Mouse (Mus musculus): Measurements from ENCODE around the gene Camk2d.

Camk2d gene

DNA sequence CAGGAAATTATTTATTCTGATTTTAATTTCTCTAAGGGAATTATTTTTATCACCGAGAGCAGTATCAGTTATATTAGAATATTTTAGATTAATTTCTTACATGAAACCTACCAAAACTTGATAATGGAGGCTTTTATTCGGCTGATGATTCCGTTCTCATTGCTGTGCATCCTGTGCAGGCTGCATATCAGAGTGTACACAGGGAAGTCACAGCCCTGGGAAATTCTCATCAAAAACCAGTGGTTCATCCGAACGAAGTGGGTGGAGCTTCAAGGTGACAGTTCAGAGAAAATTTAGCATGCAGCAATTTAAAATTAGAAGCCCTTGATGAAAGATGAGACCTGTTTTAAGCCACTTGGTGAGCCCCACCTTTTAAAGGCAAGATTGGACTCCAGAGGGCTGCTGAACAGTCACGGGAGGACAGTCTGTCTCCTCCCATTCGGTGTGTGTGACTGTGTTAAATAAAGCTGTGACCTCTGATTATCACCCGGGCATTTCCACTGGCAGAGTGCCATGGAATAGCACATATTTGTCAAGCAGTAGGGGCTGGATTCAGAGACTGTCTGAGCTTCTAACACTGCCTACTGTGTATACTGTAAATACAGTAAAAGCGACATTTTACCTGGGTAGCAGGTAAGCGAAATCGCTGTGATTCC, 150.2 kb downstream of the Camk2d start:
- peak; percentile 11 for DNase-seq (ENCODE audit: low spot score)

DNA sequence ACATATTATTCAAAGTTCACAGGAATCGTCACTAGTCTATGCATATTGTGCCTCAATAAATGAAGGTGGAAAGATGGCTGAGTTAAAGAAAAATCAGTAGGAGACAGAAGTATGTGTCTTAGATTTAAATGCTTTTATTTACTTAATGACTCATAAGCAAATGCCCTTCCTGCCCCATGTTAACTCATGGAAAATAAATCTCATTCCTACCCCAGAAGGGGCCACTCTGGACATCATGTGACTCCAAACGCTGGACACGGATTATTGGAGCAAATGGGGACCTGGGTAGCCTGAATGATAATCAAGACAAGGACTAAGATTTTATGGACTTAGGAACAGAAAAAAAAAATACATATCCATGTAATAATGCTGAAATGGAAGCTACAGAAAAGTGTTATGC, 151.5 kb downstream of the Camk2d start:
- no peak for DNase-seq (ENCODE audit: low spot score)

DNA sequence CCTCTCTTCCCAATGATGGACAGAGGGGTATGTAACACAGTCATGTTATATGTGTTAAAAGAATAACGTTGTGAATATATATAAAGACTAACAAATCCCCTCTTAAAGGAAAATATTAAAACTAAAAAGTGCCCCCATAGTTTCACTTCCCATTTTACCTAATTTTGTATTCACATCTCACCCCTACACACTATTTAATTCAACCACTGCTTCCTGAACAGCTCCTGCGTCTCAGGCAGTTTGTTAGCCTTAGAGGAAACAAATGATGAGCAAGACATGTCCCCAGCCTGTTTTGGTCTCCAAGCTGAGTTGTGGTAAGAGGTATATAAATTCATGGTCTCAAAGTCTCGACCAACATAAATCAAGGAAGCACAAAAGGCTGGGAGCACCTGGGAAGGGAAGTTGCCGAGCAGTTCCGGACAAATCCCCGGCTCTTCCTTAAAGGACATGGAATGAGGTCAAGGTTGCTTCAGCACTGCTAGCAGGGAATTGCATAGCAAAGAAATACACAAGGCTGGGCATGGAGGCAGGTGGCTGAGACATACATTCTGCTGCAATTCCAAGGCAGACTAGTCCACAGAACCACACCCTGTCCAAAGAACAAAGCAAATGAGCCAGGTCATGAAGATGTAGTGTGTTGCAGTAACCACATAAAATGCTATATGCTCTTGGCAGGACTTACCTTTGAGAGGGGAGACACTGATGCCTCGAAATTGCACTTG, 155.4 kb downstream of the Camk2d start:
- DNase-seq (ENCODE audit: low spot score) = no peak

DNA sequence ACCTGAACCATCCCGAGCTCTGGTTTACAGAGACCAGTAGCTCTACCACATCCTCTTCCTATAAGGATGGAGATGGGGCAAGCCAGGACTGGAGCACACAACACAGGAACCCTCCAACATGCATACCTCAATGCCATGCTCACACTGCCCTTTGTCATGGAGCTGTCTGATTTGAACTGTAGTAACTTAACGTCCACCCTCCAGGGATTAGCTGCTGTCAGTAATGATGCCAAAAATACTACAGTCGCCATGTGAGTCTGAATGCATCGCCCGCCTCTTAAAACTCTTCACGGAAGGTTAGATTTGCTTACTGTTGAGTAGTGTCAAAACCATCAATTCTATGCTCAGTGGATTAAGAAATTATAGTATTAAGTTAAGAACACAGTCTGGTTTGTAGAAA, 156.9 kb downstream of the Camk2d start:
- DNase-seq (ENCODE audit: low spot score) = no peak

DNA sequence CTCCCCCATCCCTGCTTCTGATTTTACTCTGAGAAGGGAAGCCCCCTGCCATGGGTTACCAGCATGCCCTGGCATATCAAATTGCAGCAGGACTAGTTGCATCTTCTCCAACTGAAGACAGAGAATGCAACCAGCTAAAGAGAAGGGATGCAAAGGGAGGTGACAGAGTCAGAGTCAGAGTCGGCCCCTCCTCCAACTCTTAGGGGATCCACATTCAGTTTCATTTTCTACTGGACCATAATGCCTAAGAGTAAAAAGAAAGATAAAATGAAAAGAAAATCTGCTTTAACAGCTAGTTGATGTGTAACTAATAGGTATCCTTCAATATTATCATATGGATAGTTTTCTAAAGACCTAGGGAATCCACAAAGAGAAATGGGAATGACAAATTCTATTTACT, 162.3 kb downstream of the Camk2d start:
- no peak for DNase-seq (ENCODE audit: low spot score)

DNA sequence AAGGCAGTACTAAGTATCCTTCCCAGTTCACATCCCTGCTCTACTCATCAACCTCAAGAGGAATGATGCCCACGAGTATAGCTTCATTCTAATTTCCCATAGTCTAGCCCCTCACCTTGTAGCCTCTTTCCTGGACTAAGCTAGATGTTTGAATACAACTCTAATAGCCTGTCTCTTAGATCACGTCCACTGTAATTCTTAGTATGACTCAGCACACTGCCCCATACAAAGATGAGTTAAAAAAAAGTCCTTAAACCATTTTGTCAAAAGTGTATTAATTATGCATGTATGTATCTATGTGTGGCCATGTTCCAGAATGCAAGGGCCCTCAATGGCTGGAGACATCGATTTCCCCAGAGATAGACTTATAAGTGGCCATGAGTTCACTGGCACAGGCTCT, 164.5 kb downstream of the Camk2d start:
- DNase-seq (ENCODE audit: low spot score) = no peak

DNA sequence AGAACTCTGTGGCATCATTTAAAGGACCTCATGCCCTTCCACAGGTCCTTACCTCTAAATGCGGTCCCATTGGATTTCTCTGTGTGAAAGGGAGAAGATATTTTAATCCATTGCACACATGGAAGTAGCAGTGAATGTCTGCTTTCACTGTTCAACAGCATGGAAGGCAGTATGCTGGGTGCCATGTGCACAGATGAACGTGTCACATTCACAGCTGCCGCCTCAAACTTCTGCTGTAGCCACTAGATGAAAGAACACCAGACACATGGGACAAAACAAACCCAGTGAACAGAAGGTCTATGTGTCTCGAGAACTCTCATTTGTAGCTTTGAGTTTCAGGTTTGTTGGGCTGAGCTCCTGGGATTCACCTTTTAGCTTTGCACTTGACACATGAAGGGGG, 168.6 kb downstream of the Camk2d start:
- DNase-seq (ENCODE audit: low spot score) = no peak

DNA sequence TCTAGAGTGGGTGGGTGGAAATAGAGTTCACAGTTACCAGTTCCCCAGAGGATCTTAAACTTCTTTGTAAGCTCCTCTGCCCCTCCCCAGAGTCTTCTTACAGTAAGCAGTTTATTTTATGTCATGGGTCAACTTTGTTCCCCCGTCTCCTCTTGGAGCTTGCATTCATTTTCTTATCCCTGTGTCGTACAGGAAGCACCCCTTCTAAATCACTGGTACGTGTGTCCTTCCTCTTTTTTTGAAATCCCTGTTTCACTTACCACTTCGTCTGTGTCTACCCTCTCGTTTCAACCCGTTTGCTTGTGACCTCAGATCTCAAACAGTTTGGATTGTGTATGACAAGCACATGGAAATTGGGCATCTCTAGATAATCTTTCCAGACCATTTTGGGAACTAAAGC, 174.0 kb downstream of the Camk2d start:
- DNase-seq (ENCODE audit: low spot score) = no peak

DNA sequence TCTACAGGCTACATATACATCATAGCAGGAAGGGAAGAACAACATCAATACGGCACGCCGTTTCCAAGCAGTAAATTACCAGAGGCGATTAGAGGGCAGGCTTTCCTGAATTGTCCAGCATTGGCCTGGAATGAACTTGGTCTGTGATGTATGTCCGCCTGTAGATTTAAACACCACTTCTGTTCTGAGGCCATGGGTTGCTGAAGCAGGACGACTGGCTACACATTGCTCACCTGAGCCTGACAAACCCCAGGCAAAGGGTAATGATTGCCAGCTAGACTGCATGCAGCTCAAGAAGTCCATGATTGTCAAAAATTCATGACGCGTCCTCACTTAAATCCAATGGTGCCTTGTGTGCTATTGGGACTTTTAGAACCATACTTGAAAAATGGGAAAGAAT, 174.9 kb downstream of the Camk2d start:
- no peak for DNase-seq (ENCODE audit: low spot score)

DNA sequence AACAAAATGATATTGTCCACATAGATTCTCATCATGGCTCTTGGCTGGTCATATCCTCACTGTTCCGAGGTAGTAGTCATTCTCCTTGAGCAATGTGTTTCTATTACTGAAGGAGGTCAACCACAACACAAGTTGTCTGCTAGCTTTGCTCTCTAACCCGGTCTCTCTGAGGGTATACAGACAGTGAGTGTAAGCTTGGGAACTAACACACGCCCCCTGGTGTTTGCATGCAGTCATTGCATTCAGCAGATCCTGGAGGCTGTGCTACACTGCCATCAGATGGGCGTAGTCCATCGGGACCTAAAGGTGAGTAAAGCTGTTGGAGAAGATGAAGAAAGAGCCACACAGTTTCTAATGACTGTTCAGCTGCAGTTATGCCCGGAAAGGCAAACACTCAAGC, 175.4 kb downstream of the Camk2d start:
- peak; percentile 79 for DNase-seq (ENCODE audit: low spot score)

DNA sequence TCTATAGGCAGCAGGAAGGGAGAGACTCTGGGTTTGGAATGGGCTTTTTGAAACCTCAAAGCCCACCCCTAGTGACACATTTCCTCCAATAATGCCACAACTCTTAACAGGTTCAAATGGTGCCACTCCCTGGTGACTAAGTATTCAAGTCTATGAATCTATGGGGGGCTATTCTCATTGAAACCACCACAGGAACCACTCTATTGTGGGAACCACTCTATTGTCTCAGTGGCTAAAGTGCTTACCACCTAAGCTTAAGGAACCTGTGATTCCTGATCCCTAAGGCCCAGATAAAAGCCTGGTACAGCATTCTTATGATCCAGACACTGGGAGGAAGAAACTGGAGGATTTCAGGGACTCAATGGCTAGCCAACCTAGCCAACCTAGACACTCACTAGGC, 179.9 kb downstream of the Camk2d start:
- no peak for DNase-seq (ENCODE audit: low spot score)

DNA sequence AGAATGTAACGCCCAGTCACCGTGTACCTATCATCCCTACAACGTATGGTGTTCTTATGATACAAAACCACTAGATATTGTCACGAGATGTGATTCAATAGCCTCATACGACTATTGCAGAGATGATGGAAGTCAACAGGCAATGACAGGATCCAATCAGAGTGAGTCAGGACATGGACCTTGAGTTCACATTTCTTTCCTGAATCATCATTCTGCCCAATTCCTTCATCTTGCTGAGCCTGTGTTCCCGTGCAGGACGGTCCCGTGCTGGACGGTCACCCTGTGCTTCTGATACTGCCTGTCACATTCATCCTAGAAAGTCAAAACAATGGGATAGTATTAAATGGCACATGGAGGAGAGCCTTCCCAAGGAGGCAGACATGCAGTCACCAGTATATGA, 181.0 kb downstream of the Camk2d start:
- no peak for DNase-seq (ENCODE audit: low spot score)

DNA sequence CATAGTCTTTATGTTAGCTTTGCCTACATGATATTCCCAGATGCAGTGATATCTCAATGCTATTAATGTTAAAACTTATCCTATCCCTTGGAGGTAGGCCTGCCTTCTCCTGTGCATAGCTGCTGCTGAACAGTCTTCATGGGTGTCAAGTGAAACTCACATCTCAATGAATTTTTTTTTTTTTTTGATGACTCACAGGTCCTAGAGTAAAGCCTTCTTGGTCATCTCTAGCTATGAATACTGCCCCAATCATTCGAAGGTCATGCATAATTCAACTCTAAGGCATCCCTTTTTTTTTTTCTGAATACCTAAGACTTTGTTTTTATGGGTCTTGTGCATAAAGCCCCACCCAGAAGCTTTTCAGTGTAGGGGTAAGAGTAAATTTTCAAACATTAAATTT, 181.8 kb downstream of the Camk2d start:
- no peak for DNase-seq (ENCODE audit: low spot score)

DNA sequence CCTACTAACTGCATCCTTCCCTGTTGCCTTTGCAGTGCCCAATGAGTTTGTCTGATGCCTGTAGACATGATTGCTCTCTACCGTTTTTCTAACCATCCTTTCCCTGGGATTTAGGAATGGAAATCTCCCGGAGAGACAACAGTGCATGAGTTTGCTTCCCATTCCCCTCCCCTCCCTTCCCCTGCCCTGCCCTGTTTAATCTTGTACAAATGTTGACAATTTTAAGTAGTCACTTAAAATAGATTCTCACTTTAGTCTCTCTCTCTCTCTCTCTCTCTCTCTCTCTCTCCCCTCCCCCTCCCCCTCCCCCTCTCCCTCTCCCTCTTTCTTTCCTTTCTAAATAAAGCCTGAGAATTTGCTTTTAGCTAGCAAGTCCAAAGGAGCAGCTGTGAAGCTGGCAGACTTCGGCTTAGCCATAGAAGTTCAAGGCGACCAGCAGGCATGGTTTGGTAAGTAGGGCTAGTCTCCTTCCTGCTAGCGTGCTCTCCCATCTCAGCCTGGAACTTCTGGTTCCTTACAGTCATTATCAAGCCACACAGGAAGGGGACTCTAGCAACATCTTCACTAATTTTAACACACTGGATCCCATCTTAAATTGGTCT, 184.0 kb downstream of the Camk2d start:
- no peak for DNase-seq (ENCODE audit: low spot score)

DNA sequence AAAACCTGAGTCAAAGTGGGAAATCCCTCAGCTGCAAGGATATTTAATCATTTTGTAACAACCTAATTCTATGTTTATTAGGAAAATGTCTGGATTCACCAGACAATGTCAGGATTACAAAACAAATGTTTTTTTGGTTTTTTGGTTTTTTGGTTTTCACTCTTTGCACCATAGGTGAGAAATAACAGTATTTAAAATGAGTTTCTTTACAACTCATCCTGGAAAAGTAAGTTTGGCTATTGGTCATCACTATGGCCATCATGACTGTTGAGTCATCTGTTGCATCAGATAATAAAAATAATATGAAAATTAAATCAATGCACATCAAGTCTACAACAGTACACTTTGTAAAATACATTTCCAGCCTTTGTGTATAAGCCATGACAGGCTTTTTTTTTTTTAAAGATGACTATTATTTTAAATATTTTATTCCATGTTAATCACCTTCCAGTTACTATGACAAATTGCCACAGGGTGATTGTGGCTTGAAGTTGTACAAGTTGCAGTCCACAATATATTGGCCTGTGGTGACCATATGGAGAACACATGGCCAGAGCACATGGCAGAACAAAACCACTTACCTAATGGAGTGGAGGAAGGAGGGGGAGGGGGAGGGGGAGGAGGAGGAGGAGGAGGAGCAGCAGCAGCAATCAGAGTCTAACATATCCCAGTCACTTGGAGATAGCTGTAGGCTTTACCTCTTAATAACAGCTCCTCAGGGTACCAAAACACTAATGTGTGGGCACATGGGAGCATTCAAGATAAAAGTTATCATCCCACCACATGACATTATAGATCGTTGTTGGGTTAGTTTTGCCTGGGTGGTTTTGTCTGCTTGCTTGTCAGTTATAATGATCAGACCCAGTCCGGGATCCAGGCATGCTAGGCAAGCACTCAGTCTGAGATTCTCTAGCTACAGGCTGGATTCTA, 197.2 kb downstream of the Camk2d start:
- DNase-seq (ENCODE audit: low spot score) = no peak

DNA sequence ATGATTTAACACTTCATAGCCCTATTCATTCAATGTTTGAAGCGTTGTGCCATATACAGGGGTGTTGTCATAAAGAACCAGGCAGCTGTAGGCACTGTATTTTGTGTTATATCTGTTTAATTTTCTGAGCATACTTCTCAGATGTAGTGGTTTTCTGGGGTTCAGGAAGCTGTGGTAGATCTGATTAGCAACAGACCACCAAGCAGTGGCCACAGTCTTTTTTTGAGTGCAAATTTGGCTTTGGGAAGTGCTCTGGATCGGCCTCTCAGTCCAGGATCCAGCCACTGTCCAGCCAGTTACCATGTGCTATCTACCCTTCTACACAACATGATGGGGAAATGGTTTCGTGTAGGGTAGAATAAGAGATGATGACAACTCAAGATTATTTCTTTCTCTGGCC, 199.8 kb downstream of the Camk2d start:
- DNase-seq (ENCODE audit: low spot score) = no peak

DNA sequence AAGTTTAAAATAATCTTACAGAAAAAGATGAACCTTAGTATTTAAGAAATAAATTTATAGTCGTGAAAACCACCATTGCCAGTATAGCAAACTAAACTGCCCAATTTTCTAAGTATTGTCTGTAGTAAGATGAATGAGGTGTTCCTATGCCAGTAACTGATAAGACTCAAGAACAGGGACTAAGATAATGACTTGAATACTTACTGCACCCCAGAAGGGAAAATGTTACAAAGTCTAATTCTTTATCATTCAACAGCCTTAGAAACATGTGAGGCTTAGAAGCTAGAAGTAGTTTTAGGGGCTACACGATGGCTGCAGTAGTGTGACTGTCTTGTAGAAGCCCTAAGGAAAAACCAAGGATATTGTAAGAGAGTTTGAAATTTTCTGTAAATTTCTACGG, 200.9 kb downstream of the Camk2d start:
- no peak for DNase-seq (ENCODE audit: low spot score)

DNA sequence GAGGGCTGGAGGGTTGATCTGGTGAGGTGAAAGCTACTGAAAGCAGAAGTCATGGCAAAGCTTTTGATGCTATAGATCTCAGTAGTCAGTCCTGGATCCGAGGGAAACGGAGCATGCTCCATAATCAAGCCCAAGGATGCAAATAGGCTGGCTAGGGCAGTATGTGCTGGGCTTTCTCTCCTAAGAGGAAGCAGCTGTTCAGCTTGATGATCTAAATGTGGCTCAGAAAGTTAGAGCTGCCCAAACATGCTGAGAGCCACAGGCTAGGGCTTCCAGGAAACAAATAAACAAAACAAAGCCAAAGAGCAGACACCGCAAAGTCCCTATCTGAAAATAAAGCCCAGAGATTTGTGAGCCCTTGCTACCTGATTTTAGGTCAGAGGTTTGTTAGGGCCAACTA, 201.7 kb downstream of the Camk2d start:
- DNase-seq (ENCODE audit: low spot score) = no peak

DNA sequence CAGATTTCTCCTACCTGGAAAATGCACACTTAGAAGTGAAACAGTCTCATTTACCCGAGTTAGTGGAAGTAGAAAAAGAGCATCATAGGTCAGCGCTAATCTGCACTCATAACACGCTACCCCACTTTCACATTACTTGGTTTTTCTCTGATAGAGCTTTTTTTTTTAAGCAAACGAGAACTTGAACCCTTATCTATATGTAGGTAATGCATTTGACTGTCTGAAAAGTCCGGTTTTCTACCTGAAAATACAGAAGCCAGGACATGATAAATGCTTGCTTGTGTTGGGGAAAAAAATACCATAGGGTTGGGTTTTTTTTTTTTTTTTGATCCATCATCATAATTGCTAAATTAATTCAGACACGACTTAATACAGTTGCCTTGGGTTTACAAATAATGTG, 206.9 kb downstream of the Camk2d start:
- no peak for DNase-seq (ENCODE audit: low spot score)

DNA sequence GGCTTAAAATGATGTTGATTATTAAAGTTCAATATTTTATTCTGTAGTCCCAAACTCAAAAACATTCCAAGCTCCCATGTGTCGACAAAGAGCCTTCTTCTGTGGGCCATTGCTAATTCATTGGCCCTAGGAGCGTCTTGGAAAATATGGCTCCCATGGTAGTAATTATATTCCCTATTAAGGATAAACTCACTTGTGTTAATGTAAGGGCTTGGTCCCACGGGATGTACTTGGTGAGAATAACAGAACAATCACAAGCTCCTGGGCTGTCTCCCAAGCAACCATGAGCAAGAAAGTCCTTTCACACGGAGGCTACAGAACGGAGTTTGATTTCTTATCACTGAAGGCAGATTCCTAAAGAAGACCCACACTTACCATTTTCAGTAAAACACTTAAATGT, 208.9 kb downstream of the Camk2d start:
- no peak for DNase-seq (ENCODE audit: low spot score)

DNA sequence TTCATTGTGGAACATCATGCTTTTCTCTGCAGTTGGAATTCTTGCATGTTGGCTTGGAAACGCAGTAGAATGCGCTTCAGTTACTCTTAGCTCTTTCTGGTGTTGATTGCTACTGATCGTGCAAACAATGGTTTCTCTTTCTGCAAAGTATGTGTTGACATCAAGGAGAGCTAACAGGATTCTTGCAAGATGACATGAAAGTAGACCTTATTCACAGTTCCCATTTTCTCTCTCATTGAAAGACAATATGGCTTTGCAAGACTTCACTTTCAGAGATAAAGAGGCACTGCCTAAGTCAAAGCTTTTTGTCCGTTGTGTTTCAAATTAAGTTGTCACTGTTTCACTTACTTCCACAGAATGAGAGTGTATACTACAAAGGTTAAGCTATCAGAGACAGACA, 210.0 kb downstream of the Camk2d start:
- no peak for DNase-seq (ENCODE audit: low spot score)

DNA sequence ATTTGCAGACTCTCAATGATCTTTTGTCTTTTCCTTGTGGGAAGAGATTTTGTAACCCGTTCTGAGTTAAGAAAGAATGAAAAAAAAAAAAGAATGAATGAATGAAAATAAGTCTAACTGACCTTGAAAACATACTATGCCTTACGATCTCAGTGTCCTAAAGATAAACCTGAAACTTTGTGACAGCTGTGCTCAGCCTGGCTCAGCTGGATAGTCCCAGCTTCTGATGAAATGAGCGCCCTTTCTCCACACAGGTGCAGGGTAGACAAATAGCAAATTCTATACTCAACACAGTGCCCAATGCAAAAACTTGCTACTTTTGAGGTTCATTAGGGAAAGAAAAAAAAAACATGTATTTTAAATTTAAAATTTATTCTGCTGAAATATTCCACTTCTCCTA, 213.8 kb downstream of the Camk2d start:
- DNase-seq (ENCODE audit: low spot score) = no peak

Data from urinary bladder, postnatal 14 days (tissue).